Mouse (Mus musculus) adrenal gland, postnatal 0 days (tissue): ENCODE measurements around the gene Tex21. TPM values are rescaled to one million over a fixed set of nuclear protein-coding genes. Genes with fewer than 3 reads are reported as not detected.

Experiments used
- polyA plus RNA-seq: library from polyadenylated mRNA; unstranded; fragments of >200 nt; fragmentation: Nextera tagmentation; extraction: Ambion mirVana; gene quantifications from 2 replicates; pipeline ENCODE4 v1.2.1, GENCODE M21; 2015

The Tex21 gene
- polyA plus RNA-seq: not detected in 2 replicates

GRCm38 (mm10) chr12:76246646-76247045, at the start of gene Tex21:
TSS of gene Tex21 (minus strand) at chr12:76246746.

DNA sequence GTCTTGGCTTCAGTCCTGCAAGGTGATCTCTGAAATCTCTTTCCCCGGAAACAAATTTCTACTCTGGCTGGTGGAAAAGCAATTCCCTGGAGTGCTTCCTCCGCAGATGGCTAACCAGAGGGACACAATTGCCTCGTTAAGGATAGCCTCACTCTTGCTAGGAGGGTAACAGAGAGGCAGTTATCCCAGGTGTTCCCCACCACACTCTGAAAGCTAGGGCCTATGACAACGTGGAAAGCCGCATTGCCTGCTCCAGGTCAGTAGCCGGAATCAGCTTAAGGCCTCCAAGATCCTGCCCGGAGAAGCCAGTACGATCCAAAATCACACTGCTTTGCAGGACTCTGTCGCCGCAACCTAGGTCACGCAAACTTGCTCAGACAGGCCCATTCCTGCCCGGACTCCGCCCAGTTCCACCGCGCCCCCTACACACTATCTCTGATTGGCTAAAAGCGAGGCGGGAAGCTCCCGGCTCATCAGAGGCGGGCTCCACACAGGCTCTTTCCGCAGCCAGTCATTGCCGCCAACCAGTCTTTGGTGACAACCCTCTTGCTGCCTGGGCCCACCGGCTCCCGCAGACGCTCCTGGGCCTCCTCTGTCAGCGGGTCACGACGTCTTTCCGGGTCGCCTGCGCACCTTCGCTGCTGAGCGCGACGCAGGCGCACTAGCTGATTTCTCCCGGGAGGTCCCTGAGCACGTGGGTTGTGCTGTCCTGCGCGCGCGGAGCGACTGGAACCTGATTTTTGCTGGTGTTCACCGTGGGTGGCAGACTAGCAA, 8.4 kb upstream of the Tex21 start, which contains the start of gene Mthfd1:
Mthfd1 (plus strand) TSS at position 574 of the 774 bp plus-strand sequence.

GRCm38 (mm10) chr12:76177000-76177863, 69.3 kb downstream of the Tex21 start, which contains the start of gene Esr2:
TSS of gene Esr2 (minus strand) at chr12:76177259.

Other genes starting within 250 kb of the Tex21 start
- gene Esr2, start 69.5 kb downstream of the Tex21 start, polyA plus RNA-seq: 0.04 TPM in 1 of 2 replicates, not detected in the other
- gene Mthfd1, start 8.6 kb upstream of the Tex21 start, polyA plus RNA-seq: 13.3 and 25.9 TPM in 2 replicates
- gene Akap5, start 78.1 kb upstream of the Tex21 start, polyA plus RNA-seq: 0.70 and 1.7 TPM in 2 replicates
- gene Zbtb25, start 122.9 kb upstream of the Tex21 start, polyA plus RNA-seq: 11.1 and 11.2 TPM in 2 replicates
- gene Zbtb1, start 123.5 kb upstream of the Tex21 start, polyA plus RNA-seq: 2.8 and 4.6 TPM in 2 replicates
- 13.4 and 16.4 TPM in 2 replicates for gene Hspa2, start 157.4 kb upstream of the Tex21 start, polyA plus RNA-seq
- 1.0 and 1.8 TPM in 2 replicates for gene Ppp1r36, start 170.8 kb upstream of the Tex21 start, polyA plus RNA-seq